Mouse (Mus musculus): ENCODE results near the gene Vmn2r108. TPM values are rescaled to one million over a fixed set of nuclear protein-coding genes. Genes with fewer than 3 reads are reported as not detected.

The Vmn2r108 gene
- polyA plus RNA-seq (2012): not detected in 2 replicates

DNA sequence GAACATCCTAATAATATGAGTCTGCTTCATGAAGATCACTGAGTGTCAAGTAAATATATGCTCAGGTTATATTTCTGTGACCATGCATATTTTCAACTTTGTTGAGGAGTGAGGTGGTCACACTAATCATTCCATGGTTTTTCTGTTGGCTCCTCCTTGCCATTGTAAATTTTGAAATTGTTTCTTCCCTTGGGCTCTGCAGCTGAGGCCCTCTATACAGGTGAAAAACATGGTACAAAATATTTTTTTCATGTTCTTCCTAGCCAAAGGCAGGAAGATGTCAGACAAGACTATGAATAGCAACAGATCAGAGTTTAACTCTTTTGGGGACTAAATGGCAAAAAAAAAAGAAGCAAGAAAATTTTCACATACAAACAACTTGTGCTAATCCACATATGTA, at the start of gene Vmn2r108:
TSS of gene Vmn2r108 (minus strand) at position 101 of the 400 bp plus-strand sequence.

DNA sequence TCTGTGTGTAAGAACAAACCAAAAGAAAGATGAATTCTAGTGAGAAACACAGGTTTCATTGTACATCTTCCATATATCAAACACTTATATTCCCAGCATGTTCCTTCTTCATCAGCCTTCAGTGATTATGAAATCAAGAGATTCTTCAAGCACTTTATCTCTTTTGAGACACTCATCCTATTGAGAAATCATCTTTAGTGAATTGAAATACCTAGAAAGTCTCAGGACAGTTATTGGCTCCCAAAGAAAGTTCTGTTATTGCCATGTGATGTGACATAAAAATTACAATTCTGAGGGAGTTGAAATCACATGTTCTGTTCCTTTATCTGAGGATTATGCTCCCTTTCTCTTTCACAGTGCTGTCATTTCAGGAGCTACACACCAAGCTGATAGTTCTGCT, 16.7 kb upstream of the Vmn2r108 start, which contains the start of gene Vmn1r225:
TSS of gene Vmn1r225 (plus strand) at position 301 of the 400 bp plus-strand sequence.

DNA sequence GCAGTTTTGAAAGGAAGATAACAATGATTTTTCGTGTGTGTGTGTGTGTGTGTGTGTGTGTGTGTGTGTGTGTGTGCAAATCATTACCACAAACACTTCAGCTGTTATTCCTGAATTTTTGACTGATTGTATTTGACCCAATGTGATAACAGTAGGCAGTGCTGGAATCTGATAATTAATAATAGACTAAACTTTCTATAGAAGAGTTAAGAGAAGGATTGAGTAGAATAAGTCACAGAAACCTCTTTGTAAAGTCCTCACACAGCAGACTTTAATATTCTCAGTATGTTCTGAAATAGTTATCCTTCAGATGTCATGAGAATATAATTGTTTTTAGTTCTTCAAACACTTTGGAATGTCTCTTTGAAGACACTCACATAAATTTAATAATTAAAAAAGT, 67.3 kb downstream of the Vmn2r108 start, which contains the start of gene Vmn1r224:
TSS of gene Vmn1r224 (plus strand) at position 301 of the 400 bp plus-strand sequence.

Other genes starting within 250 kb of the Vmn2r108 start
- gene Vmn2r105, start 246.3 kb downstream of the Vmn2r108 start, polyA plus RNA-seq (2012): not detected in 2 replicates
- gene Vmn2r106, start 195.8 kb downstream of the Vmn2r108 start, polyA plus RNA-seq (2012): 0.01 TPM in 1 of 2 replicates, not detected in the other
- not detected in 2 replicates for gene Vmn2r107, start 136.1 kb downstream of the Vmn2r108 start, polyA plus RNA-seq (2012)
- 0.02 TPM in 1 of 2 replicates, not detected in the other for gene Vmn1r224, start 67.2 kb downstream of the Vmn2r108 start, polyA plus RNA-seq (2012)
- not detected in 2 replicates for gene Vmn1r225, start 16.8 kb upstream of the Vmn2r108 start, polyA plus RNA-seq (2012)
- not detected in 2 replicates for gene Vmn2r109, start 83.4 kb upstream of the Vmn2r108 start, polyA plus RNA-seq (2012)
- 0.01 TPM in 1 of 2 replicates, not detected in the other for gene Vmn2r110, start 115.1 kb upstream of the Vmn2r108 start, polyA plus RNA-seq (2012)
- not detected in 2 replicates for gene Fpr-rs3, start 143.5 kb upstream of the Vmn2r108 start, polyA plus RNA-seq (2012)
- 0.01 and 0.02 TPM in 2 replicates for gene Vmn1r226, start 201.5 kb upstream of the Vmn2r108 start, polyA plus RNA-seq (2012)
- not detected in 2 replicates for gene Vmn1r227, start 248.5 kb upstream of the Vmn2r108 start, polyA plus RNA-seq (2012)